Mouse (Mus musculus): ENCODE measurements at regions not wholly inside any gene's neighbourhood (a gene's known extent, or its start where the extent isn't known, plus 50 kb on each side); places are given as distances from the start of the nearest gene placed in this dataset.
"Not testable (repeated sequence)": the region's sequence is repeated elsewhere in the genome, so short reads cannot be mapped to it uniquely, and the experiment has no call there.

GRCm38 (mm10) chr17:13504827-13505268, 150.5 kb downstream of the Tcp10c start:
- DNase-seq (ENCODE audit: low spot score); H3K9ac ChIP-seq (ENCODE audit: low read depth, low read length); H3K4me2 ChIP-seq: not testable (repeated sequence)

GRCm38 (mm10) chr17:13507397-13508063, 153.2 kb downstream of the Tcp10c start:
- WGBS: 40% methylated on average over 2 of the region's 3 CpGs
- not testable (repeated sequence) for DNase-seq (ENCODE audit: low spot score)

More at GRCm38 (mm10) chr17:13504827-13505268, 150.5 kb downstream of the Tcp10c start:
- WGBS: 70% methylated on average over 7 of the region's 9 CpGs
- not testable (repeated sequence) for H3K27ac ChIP-seq (ENCODE audit: low read depth, low read length); H3K4me1 ChIP-seq (replicated peaks; ENCODE audit: control insufficient read depth, insufficient read depth, low read length); H3K4me3 ChIP-seq (ENCODE audit: low read depth, low read length); H3K36me3 ChIP-seq (ENCODE audit: control insufficient read depth, insufficient read depth, low read length); H3K27me3 ChIP-seq (replicated peaks; ENCODE audit: control insufficient read depth, insufficient read depth, low read length); ATAC-seq (replicated peaks; ENCODE audit: low FRiP score); H3K9me3 ChIP-seq (ENCODE audit: control insufficient read depth, low read length)

GRCm38 (mm10) chr17:13519409-13520201, 165.2 kb downstream of the Tcp10c start:
- H3K9ac ChIP-seq (ENCODE audit: low read depth, low read length); H3K9me3 ChIP-seq (ENCODE audit: control insufficient read depth, low read length); ATAC-seq (replicated peaks; ENCODE audit: low FRiP score); H3K36me3 ChIP-seq (ENCODE audit: control insufficient read depth, insufficient read depth, low read length); H3K27me3 ChIP-seq (replicated peaks; ENCODE audit: control insufficient read depth, insufficient read depth, low read length); H3K4me3 ChIP-seq (ENCODE audit: low read depth, low read length); H3K27ac ChIP-seq (ENCODE audit: low read depth, low read length); H3K4me1 ChIP-seq (replicated peaks; ENCODE audit: control insufficient read depth, insufficient read depth, low read length); H3K4me2 ChIP-seq; DNase-seq (ENCODE audit: low spot score): not testable (repeated sequence)
- WGBS: 82% methylated on average over 5 of the region's 5 CpGs

More at GRCm38 (mm10) chr17:13507397-13508063, 153.2 kb downstream of the Tcp10c start:
- not testable (repeated sequence) for H3K36me3 ChIP-seq (ENCODE audit: control insufficient read depth, insufficient read depth, low read length); H3K4me3 ChIP-seq (ENCODE audit: low read depth, low read length); H3K27me3 ChIP-seq (replicated peaks; ENCODE audit: control insufficient read depth, insufficient read depth, low read length); H3K9ac ChIP-seq (ENCODE audit: low read depth, low read length); H3K9me3 ChIP-seq (ENCODE audit: control insufficient read depth, low read length); ATAC-seq (replicated peaks; ENCODE audit: low FRiP score); H3K4me2 ChIP-seq; H3K4me1 ChIP-seq (replicated peaks; ENCODE audit: control insufficient read depth, insufficient read depth, low read length); H3K27ac ChIP-seq (ENCODE audit: low read depth, low read length)

- not testable (repeated sequence) for H3K27ac ChIP-seq (ENCODE audit: low read depth, low read length); DNase-seq (ENCODE audit: low spot score); H3K4me3 ChIP-seq (ENCODE audit: low read depth, low read length); H3K4me1 ChIP-seq (replicated peaks; ENCODE audit: control insufficient read depth, insufficient read depth, low read length); H3K36me3 ChIP-seq (ENCODE audit: control insufficient read depth, insufficient read depth, low read length); H3K9me3 ChIP-seq (ENCODE audit: control insufficient read depth, low read length); H3K4me2 ChIP-seq; H3K27me3 ChIP-seq (replicated peaks; ENCODE audit: control insufficient read depth, insufficient read depth, low read length); H3K9ac ChIP-seq (ENCODE audit: low read depth, low read length)
- ATAC-seq (replicated peaks; ENCODE audit: low FRiP score): peak; percentile 13; the same call in 1 of the 2 replicates
- 61% methylated on average over 5 of the region's 5 CpGs for WGBS
Measured at GRCm38 (mm10) chr17:13532579-13532978, 178.2 kb downstream of the Tcp10c start.

GRCm38 (mm10) chr17:13540446-13541241, 186.3 kb downstream of the Tcp10c start:
- WGBS: 74% methylated on average over 7 of the region's 7 CpGs
- ATAC-seq (replicated peaks; ENCODE audit: low FRiP score): peak; percentile 8; the same call in 1 of the 2 replicates

GRCm38 (mm10) chr17:13541249-13541648, 186.9 kb downstream of the Tcp10c start:
- no peak overlapping the region for H3K4me2 ChIP-seq
- H3K27me3 ChIP-seq (replicated peaks; ENCODE audit: control insufficient read depth, insufficient read depth, low read length): no peaks in the 10 kb centered on the region
- H3K4me1 ChIP-seq (replicated peaks; ENCODE audit: control insufficient read depth, insufficient read depth, low read length): no peaks in the 10 kb centered on the region
- H3K9me3 ChIP-seq (ENCODE audit: control insufficient read depth, low read length): peaks cover 49% of the 10 kb centered on the region
- ATAC-seq (replicated peaks; ENCODE audit: low FRiP score): peak; percentile 2; the same call in 1 of the 2 replicates
- H3K27ac ChIP-seq (ENCODE audit: low read depth, low read length): no peak overlapping the region
- WGBS: 65% methylated on average over 12 of the region's 12 CpGs
- H3K9ac ChIP-seq (ENCODE audit: low read depth, low read length): no peak overlapping the region
- no peak for DNase-seq (ENCODE audit: low spot score)
- H3K4me3 ChIP-seq (ENCODE audit: low read depth, low read length): no peak overlapping the region
- H3K36me3 ChIP-seq (ENCODE audit: control insufficient read depth, insufficient read depth, low read length): no peaks in the 10 kb centered on the region

More at GRCm38 (mm10) chr17:13540446-13541241, 186.3 kb downstream of the Tcp10c start:
- H3K9ac ChIP-seq (ENCODE audit: low read depth, low read length): no peak overlapping the region
- no peak overlapping the region for H3K27ac ChIP-seq (ENCODE audit: low read depth, low read length)
- no peaks in the 10 kb centered on the region for H3K36me3 ChIP-seq (ENCODE audit: control insufficient read depth, insufficient read depth, low read length)
- no peak for DNase-seq (ENCODE audit: low spot score)
- no peaks in the 10 kb centered on the region for H3K4me1 ChIP-seq (replicated peaks; ENCODE audit: control insufficient read depth, insufficient read depth, low read length)
- no peak overlapping the region for H3K4me3 ChIP-seq (ENCODE audit: low read depth, low read length)
- H3K27me3 ChIP-seq (replicated peaks; ENCODE audit: control insufficient read depth, insufficient read depth, low read length): no peaks in the 10 kb centered on the region
- H3K9me3 ChIP-seq (ENCODE audit: control insufficient read depth, low read length): peaks cover 48% of the 10 kb centered on the region
- no peak overlapping the region for H3K4me2 ChIP-seq

- DNase-seq (ENCODE audit: low spot score): no peak
- peaks cover 59% of the 10 kb centered on the region for H3K9me3 ChIP-seq (ENCODE audit: control insufficient read depth, low read length)
Measured at GRCm38 (mm10) chr17:13542261-13542660, 187.9 kb downstream of the Tcp10c start.

GRCm38 (mm10) chr17:13542856-13543255, 188.5 kb downstream of the Tcp10c start:
- Histone ChIP-seq H3K4me2 (no peak overlapping the region), H3K4me1 (replicated peaks; ENCODE audit: control insufficient read depth, insufficient read depth, low read length) (no peaks in the 10 kb centered on the region), H3K9ac (ENCODE audit: low read depth, low read length) (no peak overlapping the region), H3K36me3 (ENCODE audit: control insufficient read depth, insufficient read depth, low read length) (no peaks in the 10 kb centered on the region), H3K4me3 (ENCODE audit: low read depth, low read length) (no peak overlapping the region), H3K27ac (ENCODE audit: low read depth, low read length) (no peak overlapping the region), H3K9me3 (ENCODE audit: control insufficient read depth, low read length) (peaks cover 64% of the 10 kb centered on the region), H3K27me3 (replicated peaks; ENCODE audit: control insufficient read depth, insufficient read depth, low read length) (no peaks in the 10 kb centered on the region)
- ATAC-seq (replicated peaks; ENCODE audit: low FRiP score) (no peak), DNase-seq (ENCODE audit: low spot score) (no peak)
- 78% methylated on average over 10 of the region's 10 CpGs for WGBS

More at GRCm38 (mm10) chr17:13542261-13542660, 187.9 kb downstream of the Tcp10c start:
- Histone ChIP-seq H3K4me1 (replicated peaks; ENCODE audit: control insufficient read depth, insufficient read depth, low read length) (no peaks in the 10 kb centered on the region), H3K9ac (ENCODE audit: low read depth, low read length) (no peak overlapping the region), H3K4me2 (no peak overlapping the region), H3K27me3 (replicated peaks; ENCODE audit: control insufficient read depth, insufficient read depth, low read length) (no peaks in the 10 kb centered on the region), H3K36me3 (ENCODE audit: control insufficient read depth, insufficient read depth, low read length) (no peaks in the 10 kb centered on the region), H3K4me3 (ENCODE audit: low read depth, low read length) (no peak overlapping the region), H3K27ac (ENCODE audit: low read depth, low read length) (no peak overlapping the region)
- ATAC-seq (replicated peaks; ENCODE audit: low FRiP score): no peak

Data from liver, embryonic 11.5 days (tissue).